Mouse (Mus musculus) G1E (cell line): ENCODE data around the gene Cacng3.

Source experiments
- CTCF ChIP-seq: IDR thresholded peaks from 2 replicates; pipeline ENCODE4 v1.5.1; 2012; ENCODE audit warnings: low read depth, low read length, inconsistent platforms, mixed read lengths
- GATA1 ChIP-seq: IDR thresholded peaks from 2 replicates; pipeline ENCODE4 v1.6.1; 2012; ENCODE audit warnings: borderline replicate concordance, low read length, inconsistent platforms, mixed read lengths
- POLR2AphosphoS5 ChIP-seq: IDR thresholded peaks from 2 replicates; pipeline ENCODE4 v1.6.1; 2012; ENCODE audit warnings: low read depth, low read length, inconsistent platforms; ENCODE audit not compliant: insufficient replicate concordance
- TAL1 ChIP-seq: conservative IDR thresholded peaks from 2 replicates; pipeline ENCODE4 v1.6.1; 2012; ENCODE audit warnings: low read depth, low read length, inconsistent platforms, mixed read lengths

DNA sequence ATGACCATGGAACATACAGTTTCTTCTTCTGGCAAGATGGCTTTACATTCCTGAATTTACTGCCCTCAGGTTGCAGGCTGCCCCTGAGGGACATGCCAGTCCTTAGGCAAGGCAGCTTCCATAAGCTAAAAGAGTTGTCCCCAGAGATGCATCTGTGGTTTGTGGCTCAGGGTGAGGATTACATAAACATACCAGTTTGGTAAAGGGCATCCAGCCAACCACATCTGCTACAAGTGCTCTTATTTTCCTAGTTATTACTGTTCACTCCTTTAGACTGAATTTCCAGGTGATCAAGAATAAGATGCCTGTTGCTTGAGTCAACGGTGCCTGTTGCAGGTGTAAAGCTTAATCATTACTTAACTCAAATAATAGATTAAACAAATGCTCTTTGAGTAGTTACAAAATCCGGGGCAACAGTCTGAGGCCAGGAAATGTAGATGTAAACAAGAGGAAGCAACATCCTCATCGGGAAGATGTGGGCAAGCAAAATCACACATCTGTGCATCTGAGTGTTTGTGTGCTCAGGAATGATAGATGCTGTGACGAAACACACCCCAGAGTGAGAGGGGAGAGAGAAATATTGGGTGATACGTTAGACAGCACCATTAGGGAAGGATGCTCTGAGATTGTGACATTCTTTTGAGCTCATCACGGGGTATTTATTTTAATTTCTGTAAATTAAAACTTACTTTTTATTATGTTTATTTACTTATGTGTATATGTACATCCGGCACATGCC is 4.8 kb upstream of the Cacng3 start:
- TF ChIP-seq CTCF (no peak), POLR2AphosphoS5 (no peak), GATA1 (no peak), TAL1 (no peak)
